Mouse (Mus musculus) heart, adult 2 months (tissue): ENCODE results near the gene Errfi1. TPM values are rescaled to one million over a fixed set of nuclear protein-coding genes. Genes with fewer than 3 reads are reported as not detected.

ENCODE experiments used
- DNase-seq, 2 experiments: peaks; one replicate each; pipeline ENCODE4 v3.0.0; 2021
- H3K27ac ChIP-seq: fragments of 200-600 bp; 2 replicates; pipeline ENCODE4 v1.8.1; 2022
- H3K27me3 ChIP-seq: fragments of 200-500 bp; 2 replicates; pipeline ENCODE4 v1.6.1; 2012; ENCODE audit warnings: mild to moderate bottlenecking, low read length, inconsistent platforms, mixed read lengths; ENCODE audit not compliant: control insufficient read depth, insufficient read depth
- H3K36me3 ChIP-seq: fragments of 200-500 bp; 2 replicates; pipeline ENCODE4 v1.6.1; 2012; ENCODE audit warnings: low read length, inconsistent platforms; ENCODE audit not compliant: control insufficient read depth, insufficient read depth
- H3K4me1 ChIP-seq: fragments of 200-500 bp; 2 replicates; pipeline ENCODE4 v1.6.1; 2011; ENCODE audit warnings: low read length; ENCODE audit not compliant: control insufficient read depth, insufficient read depth
- H3K4me3 ChIP-seq: fragments of 200-600 bp; 2 replicates; pipeline ENCODE4 v1.8.1; 2022
- H3K79me2 ChIP-seq: fragments of 200-500 bp; replicated peaks from 2 replicates; pipeline ENCODE4 v1.6.1; 2012; ENCODE audit warnings: mild to moderate bottlenecking, inconsistent platforms, low read length, moderate library complexity, mixed read lengths; ENCODE audit not compliant: control insufficient read depth, insufficient read depth
- H3K9ac ChIP-seq: fragments of 200-500 bp; 2 replicates; pipeline ENCODE4 v1.6.1; 2012; ENCODE audit warnings: low read depth, mild to moderate bottlenecking, control low read depth, inconsistent platforms, low read length, mixed read lengths
- CTCF ChIP-seq: fragments of 200-600 bp; IDR thresholded peaks from 2 replicates; pipeline ENCODE4 v1.8.1; 2022; ENCODE audit warnings: antibody characterized with exemption, mild to moderate bottlenecking, moderate library complexity
- EP300 ChIP-seq: fragments of 200-500 bp; IDR thresholded peaks from 2 replicates; pipeline ENCODE4 v1.6.1; 2011; ENCODE audit warnings: low read depth, low read length, control low read depth; ENCODE audit not compliant: insufficient read depth
- POLR2A ChIP-seq: fragments of 200-500 bp; IDR thresholded peaks from 2 replicates; pipeline ENCODE4 v1.6.1; 2011; ENCODE audit warnings: mild to moderate bottlenecking, low read depth, low read length, control low read depth; ENCODE audit not compliant: insufficient read depth
- WGBS: fragments of 180-500 bp; shearing (Covaris S2); methylation state at CpG from one replicate; pipeline ENCODE4 v1.1.7; 2018; 5-methylcytosine and 5-hydroxymethylcytosine counted together
- intact Hi-C: fragments of 180-260 bp; cut with DNase I; formaldehyde crosslinking; loops from one replicate; pipeline ENCODE4 v1.15.1; 2025
- polyA plus RNA-seq: library from polyadenylated mRNA; depleted of rRNA; stranded (reverse); fragments of >200 nt; gene quantifications from 2 replicates; pipeline ENCODE4 v1.2.3, GENCODE M21; 2012; rRNA removed
- total RNA-seq, 2 experiments: library from RNA; stranded (reverse); gene quantifications; 2 replicates each; pipeline ENCODE4 v1.2.3; 2021

The Errfi1 gene
- total and polyA plus RNA-seq, 3 experiments = 21.3 to 44.1 (median 22.1) TPM

DNA sequence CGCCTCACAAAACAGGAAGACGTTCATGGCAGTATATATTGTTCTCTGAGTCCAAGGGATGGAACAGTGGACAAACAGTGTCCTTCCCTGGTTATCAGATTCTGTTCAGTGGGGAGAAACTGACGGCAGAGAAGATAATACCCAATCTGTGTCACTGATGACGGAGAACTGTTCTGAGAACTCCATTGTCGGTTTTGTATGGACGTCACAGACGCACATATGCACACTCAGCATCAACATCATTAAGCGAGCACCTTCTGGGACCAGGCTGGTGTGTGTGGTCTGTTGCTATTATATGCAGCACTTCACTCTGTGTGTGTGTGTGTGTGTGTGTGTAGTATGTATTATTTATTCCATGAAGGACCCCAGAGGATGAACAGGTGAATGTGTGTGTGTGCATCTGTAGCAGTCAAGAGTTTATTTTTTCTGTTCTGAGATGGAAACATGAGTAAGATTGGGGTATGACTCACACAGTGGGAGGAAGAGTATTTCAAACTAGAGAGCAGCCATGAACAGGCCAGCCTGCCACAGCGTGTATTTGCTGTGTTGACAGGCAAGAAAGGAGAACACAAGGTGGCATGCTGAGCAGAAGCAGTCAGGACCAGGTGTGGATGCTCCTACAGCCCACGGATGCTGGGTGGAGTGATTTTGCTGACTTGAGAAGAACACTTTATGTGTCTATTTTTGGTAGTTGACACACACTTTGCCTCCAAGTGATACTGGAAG lies 61.6 kb downstream of the Errfi1 start:
- Histone ChIP-seq H3K36me3 (no peaks in the 10 kb centered on the region), H3K79me2 (no peaks in the 10 kb centered on the region), H3K27me3 (no peaks in the 10 kb centered on the region), H3K27ac (peak overlapping the region; percentile 95), H3K9ac (peak overlapping the region; percentile 70), H3K4me3 (peak overlapping the region; percentile 57), H3K4me1 (peaks cover 7% of the 10 kb centered on the region)
- DNase-seq = no peak
- intact Hi-C loops = no loop called here
- 38% methylated on average over 10 of the region's 10 CpGs for WGBS
- no peak for TF ChIP-seq EP300
- no peak for TF ChIP-seq CTCF
- no peak for TF ChIP-seq POLR2A

GRCm38 (mm10) chr4:150917336-150918027 lies 63.8 kb downstream of the Errfi1 start:
- Histone ChIP-seq H3K27ac (no peak overlapping the region), H3K4me1 (peaks cover 7% of the 10 kb centered on the region), H3K36me3 (no peaks in the 10 kb centered on the region), H3K4me3 (no peak overlapping the region), H3K79me2 (no peaks in the 10 kb centered on the region), H3K9ac (no peak overlapping the region), H3K27me3 (no peaks in the 10 kb centered on the region)
- 48% methylated on average over 8 of the region's 8 CpGs for WGBS
- TF ChIP-seq POLR2A = no peak
- TF ChIP-seq CTCF = no peak
- TF ChIP-seq EP300 = no peak
- no peak for DNase-seq
- intact Hi-C loops = no loop called here

Other genes starting within 250 kb of the Errfi1 start
- not detected for gene Slc45a1, start 201.7 kb upstream of the Errfi1 start, total RNA-seq
- gene Slc45a1, start 201.7 kb upstream of the Errfi1 start, polyA plus RNA-seq = not detected in 2 replicates
- 100 to 1,000 TPM; 234 to 265 TPM for gene Park7, start 60.5 kb downstream of the Errfi1 start, total RNA-seq
- gene Park7, start 60.5 kb downstream of the Errfi1 start, polyA plus RNA-seq = 148 and 201 TPM in 2 replicates
- gene Tnfrsf9, start 60.6 kb downstream of the Errfi1 start, total RNA-seq = under 1 TPM; 0.14 to 0.18 TPM
- gene Tnfrsf9, start 60.6 kb downstream of the Errfi1 start, polyA plus RNA-seq = 0.09 and 0.12 TPM in 2 replicates
- gene Uts2, start 143.2 kb downstream of the Errfi1 start, total RNA-seq = not detected
- not detected in 2 replicates for gene Uts2, start 143.2 kb downstream of the Errfi1 start, polyA plus RNA-seq
- gene Per3, start 190.7 kb downstream of the Errfi1 start, total RNA-seq = 10 to 100 TPM in 1 of 2 experiments, 1 to 10 TPM in 1; 2.2 to 11.1 TPM
- 12.2 and 15.3 TPM in 2 replicates for gene Per3, start 190.7 kb downstream of the Errfi1 start, polyA plus RNA-seq
- 10 to 100 TPM; 47.8 to 63.1 TPM for gene Vamp3, start 204.0 kb downstream of the Errfi1 start, total RNA-seq
- 38.0 and 77.6 TPM in 2 replicates for gene Vamp3, start 204.0 kb downstream of the Errfi1 start, polyA plus RNA-seq
- under 1 TPM in 1 of 2 experiments, not detected in 1; 0.34 TPM for gene Gm13090, start 235.7 kb downstream of the Errfi1 start, total RNA-seq
- gene Gm13090, start 235.7 kb downstream of the Errfi1 start, polyA plus RNA-seq = 0.35 and 0.41 TPM in 2 replicates